Mouse (Mus musculus) testis, adult 2 months (tissue): Measurements from ENCODE around the gene Mrpl38. TPM values are rescaled to one million over a fixed set of nuclear protein-coding genes. Genes with fewer than 3 reads are reported as not detected.

Experiments
- H3K27ac ChIP-seq: fragments of 200-500 bp; 2 replicates; pipeline ENCODE4 v1.5.1; 2012; ENCODE audit warnings: low read depth, low read length; ENCODE audit not compliant: control insufficient read depth, insufficient read depth
- H3K27me3 ChIP-seq: fragments of 200-500 bp; 2 replicates; pipeline ENCODE4 v1.6.1; 2012; ENCODE audit warnings: mild to moderate bottlenecking, low read length, moderate library complexity; ENCODE audit not compliant: control insufficient read depth, insufficient read depth
- H3K36me3 ChIP-seq: fragments of 200-500 bp; 2 replicates; pipeline ENCODE4 v1.6.1; 2012; ENCODE audit warnings: mild to moderate bottlenecking, low read length; ENCODE audit not compliant: control insufficient read depth, insufficient read depth
- H3K4me1 ChIP-seq: fragments of 200-500 bp; 2 replicates; pipeline ENCODE4 v1.6.1; 2012; ENCODE audit warnings: low read length; ENCODE audit not compliant: control insufficient read depth, insufficient read depth
- H3K4me3 ChIP-seq: fragments of 200-500 bp; 2 replicates; pipeline ENCODE4 v1.5.1; 2012; ENCODE audit warnings: low read depth, mild to moderate bottlenecking, low read length, moderate library complexity, mixed read lengths; ENCODE audit not compliant: control insufficient read depth
- CTCF ChIP-seq: fragments of 200-500 bp; IDR thresholded peaks from 2 replicates; pipeline ENCODE4 v1.5.1; 2012; ENCODE audit warnings: low read depth, mild to moderate bottlenecking, inconsistent platforms, low read length, moderate library complexity; ENCODE audit not compliant: control insufficient read depth, insufficient read depth, insufficient replicate concordance
- POLR2A ChIP-seq: fragments of 200-500 bp; IDR thresholded peaks from 2 replicates; pipeline ENCODE4 v1.6.1; 2012; ENCODE audit warnings: low read depth, mild to moderate bottlenecking, inconsistent platforms, low read length, moderate library complexity; ENCODE audit not compliant: control insufficient read depth
- polyA plus RNA-seq: library from polyadenylated mRNA; depleted of rRNA; stranded (reverse); fragments of >200 nt; gene quantifications from 2 replicates; pipeline ENCODE4 v1.2.3, GENCODE M21; 2012

Gene Mrpl38
- polyA plus RNA-seq, 1 experiment = 51.3 TPM

DNA sequence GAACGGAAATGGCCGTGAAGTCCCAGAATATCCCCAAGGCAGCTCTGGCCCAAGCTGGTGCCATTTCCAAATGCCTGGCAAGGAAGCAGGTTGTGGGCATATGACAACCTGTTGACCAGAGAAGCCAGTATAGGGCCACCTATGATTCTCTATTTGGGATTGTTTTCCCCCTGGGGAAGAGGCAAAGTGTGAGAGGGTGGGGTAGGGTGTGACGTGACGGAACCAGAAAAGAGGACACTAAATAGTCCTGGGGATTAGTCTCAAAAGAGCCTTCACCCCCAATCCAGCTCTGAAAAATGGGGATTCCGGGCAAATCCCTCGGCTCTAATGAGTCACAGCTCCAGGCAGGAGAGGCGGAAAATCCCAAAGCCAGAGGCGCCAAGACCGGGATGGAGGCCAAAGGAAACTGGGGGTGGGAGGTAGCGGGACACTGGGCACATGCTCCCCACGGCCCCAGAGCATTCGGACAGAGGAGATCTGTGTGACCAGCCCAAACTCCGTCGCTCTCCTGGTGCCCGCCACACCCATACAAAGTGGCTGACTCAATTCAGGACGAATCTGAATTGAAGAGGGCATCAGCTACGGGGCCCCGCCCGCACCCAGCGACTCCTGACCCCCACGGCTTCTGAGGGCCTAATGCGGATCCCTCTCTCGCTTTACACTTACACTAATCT lies 30.1 kb downstream of the Mrpl38 start:
- peak overlapping the region; percentile 36 for H3K27ac ChIP-seq
- peaks cover 35% of the 10 kb centered on the region for H3K4me1 ChIP-seq
- peak overlapping the region; percentile 82 for H3K4me3 ChIP-seq
- no peaks in the 10 kb centered on the region for H3K27me3 ChIP-seq
- H3K36me3 ChIP-seq = no peaks in the 10 kb centered on the region
- TF ChIP-seq POLR2A (no peak), CTCF (no peak)

DNA sequence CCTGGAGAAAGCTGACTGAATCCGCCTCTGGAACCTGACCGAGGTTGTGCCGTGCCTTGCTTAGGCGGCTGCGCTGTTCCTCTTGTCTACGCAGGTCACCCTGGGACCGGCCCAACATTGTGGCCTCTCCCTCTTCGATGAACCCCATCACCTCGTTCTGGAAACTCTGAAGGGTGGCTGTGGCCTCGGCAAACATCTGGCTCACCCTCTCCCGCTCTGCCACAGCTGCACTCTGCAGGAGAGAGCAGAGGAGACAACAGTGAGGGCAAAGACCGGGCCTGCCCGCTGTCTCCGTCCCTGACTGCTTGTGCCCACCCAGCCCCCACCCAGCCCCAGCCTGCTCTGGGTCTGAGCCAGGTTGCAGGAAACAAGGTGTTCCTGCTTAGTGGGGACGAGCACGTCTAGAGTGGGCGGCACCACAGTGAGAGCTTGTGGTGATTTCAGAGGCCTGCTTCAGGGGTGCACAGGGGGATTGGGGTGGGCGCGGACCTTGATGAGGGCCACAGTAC lies 30.8 kb downstream of the Mrpl38 start:
- peak overlapping the region; percentile 78 for H3K27ac ChIP-seq

DNA sequence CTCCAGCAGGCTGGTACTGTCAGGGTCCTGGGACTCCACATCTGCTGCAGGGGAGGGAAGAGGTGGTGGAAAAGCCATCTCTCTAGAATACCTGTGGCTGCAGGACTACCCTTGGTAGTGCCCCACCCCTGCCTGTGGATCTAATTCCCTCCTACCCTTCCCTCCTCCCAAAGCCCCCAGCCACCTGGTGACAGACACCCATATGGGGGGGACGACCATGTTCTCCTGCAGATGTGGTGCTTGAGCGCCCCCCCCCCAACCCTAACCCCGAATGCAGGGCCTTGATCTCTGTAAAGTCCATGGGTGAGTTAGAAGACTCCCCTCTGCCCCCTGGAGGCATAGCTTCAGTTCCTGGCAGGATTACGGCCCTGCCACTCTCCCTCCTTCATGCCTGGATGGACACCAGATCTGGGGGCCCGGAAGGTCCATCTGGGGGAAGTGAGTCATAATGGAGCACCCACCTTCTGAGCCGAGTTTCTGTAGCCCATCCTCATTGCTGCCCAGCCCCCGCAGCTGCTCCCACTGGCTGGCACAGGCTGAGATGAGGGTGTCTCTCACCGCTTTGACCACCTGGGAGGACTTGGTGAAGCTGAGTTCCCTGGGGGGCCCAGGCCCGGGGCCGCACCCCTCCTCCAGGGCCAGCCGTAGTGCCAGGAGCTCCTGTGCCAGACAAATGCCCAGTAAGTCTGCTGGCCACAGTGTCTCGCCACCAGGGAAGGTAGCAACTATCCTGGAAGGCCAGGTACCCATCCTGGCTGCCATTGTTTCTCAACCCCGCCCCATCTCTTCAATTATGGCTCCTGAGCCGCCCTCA lies 31.5 kb downstream of the Mrpl38 start:
- Histone ChIP-seq H3K4me1 (peaks cover 38% of the 10 kb centered on the region), H3K27ac (peak overlapping the region; percentile 78), H3K27me3 (no peaks in the 10 kb centered on the region)

More for the DNA sequence above, 30.8 kb downstream of the Mrpl38 start:
- Histone ChIP-seq H3K4me1 (peaks cover 38% of the 10 kb centered on the region), H3K36me3 (no peaks in the 10 kb centered on the region), H3K4me3 (peak overlapping the region; percentile 82), H3K27me3 (no peaks in the 10 kb centered on the region)
- TF ChIP-seq CTCF = no peak
- no peak for TF ChIP-seq POLR2A

DNA sequence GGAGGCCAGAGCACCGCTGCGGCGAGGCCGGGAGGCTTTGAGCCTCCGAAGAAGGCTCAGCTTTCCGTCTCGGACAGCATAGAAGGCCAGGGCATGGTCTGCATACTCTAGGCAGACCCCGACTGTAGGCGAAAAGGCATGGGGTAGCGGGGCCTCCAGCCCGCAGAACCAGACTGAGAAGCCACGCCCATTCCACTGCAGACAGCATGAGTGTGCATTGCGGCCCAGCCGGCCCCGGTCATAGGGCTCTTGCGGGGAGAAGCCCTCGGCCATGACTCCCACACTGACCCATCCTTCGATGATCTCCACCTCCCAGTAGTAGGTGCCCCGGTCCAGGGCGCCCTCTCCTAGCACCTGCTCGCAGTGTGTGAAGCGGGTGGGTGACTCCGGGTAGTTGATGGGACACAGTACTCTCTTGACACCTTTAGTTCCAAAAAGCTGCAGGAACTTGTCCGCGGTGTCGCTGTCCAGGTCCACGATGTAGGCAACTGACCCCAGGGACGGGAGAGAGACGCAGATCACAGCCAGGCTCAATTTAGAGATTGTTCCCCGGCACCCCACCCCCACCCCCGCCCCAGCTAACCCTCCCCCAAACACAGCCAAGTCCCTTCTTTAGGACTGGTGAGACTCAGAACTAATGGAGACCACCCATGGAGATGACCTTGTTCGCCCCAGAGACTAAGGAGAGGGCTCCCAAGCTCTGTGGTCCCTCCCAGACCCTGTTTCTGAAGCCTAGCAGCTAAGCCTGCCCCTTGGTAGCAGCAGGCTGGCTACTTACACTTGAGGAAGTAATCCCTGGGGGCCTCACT lies 32.3 kb downstream of the Mrpl38 start:
- Histone ChIP-seq H3K27ac (peak overlapping the region; percentile 21; the same call in 1 of the 2 replicates), H3K27me3 (no peaks in the 10 kb centered on the region), H3K4me3 (no peak overlapping the region), H3K4me1 (peaks cover 38% of the 10 kb centered on the region), H3K36me3 (no peaks in the 10 kb centered on the region)
- TF ChIP-seq CTCF = no peak
- TF ChIP-seq POLR2A = no peak

More for the DNA sequence above, 31.5 kb downstream of the Mrpl38 start:
- H3K36me3 ChIP-seq = no peaks in the 10 kb centered on the region
- peak overlapping the region; percentile 33 for H3K4me3 ChIP-seq
- TF ChIP-seq POLR2A = no peak
- TF ChIP-seq CTCF = no peak

DNA sequence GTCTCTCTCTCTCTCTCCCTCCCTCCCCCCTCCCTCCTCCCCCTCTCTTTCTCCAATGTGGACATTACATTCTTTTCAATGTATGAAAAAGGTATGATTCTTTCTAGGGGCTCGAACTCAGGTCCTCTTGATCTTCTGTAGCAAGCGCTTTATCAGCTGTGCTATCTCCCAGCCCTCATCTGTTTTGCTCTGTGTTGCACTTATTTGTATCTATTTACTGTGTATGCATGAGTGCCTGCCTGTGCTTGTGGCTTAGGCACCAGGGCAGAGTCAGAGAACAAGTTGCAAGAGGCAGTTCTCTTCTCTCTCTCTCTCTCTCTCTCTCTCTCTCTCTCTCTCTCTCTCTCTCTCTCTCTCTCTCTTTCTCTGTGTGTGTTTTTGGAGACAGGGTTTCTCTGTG lies 33.6 kb downstream of the Mrpl38 start:
- Histone ChIP-seq H3K27me3 (no peaks in the 10 kb centered on the region), H3K27ac (peak overlapping the region; percentile 19; the same call in 1 of the 2 replicates)

DNA sequence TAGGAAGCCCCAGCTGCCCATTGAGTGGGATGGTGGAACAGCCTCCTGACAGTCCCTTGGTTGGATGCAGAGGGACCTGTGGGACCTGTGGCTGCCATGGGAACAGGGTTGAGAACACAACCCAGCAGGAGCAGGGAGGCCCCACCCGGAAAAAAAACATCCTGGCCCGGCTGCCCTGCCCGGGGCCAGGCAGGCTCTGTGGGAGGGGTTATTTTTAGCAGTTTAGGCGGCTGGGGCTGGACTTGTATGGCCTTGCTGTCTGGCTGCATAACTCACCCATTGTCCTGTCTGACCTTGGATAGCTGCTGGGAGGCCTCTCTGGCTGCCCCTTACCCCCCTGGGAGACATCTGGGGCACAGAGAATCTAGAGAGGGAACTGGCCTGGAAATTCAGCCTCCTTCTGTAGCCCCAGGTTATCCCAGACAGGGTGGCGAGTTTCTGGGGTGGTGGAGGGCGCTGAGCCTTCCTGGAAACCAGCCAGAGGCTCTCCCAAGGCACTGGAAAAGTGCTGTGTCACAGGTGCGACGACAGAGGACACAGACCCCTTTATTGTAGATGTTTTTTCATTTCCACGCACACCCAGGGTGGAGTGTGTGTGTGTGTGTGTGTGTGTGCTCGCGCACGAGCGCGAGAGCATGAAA lies 34.5 kb downstream of the Mrpl38 start:
- H3K27me3 ChIP-seq = no peaks in the 10 kb centered on the region
- no peaks in the 10 kb centered on the region for H3K36me3 ChIP-seq
- peaks cover 39% of the 10 kb centered on the region for H3K4me1 ChIP-seq
- peak overlapping the region; percentile 80 for H3K27ac ChIP-seq
- TF ChIP-seq POLR2A = no peak
- TF ChIP-seq CTCF = no peak
- no peak overlapping the region for H3K4me3 ChIP-seq

More for the DNA sequence above, 33.6 kb downstream of the Mrpl38 start:
- TF ChIP-seq POLR2A (no peak), CTCF (no peak)
- H3K4me1 ChIP-seq = peaks cover 42% of the 10 kb centered on the region
- no peak overlapping the region for H3K4me3 ChIP-seq
- H3K36me3 ChIP-seq = no peaks in the 10 kb centered on the region
